Mouse (Mus musculus): Measurements from ENCODE around the gene Eef1b2. TPM values are rescaled to one million over a fixed set of nuclear protein-coding genes. Genes with fewer than 3 reads are reported as not detected.

The Eef1b2 gene
- polyA plus RNA-seq, 1 experiment from 2014 or later: 512 TPM

DNA sequence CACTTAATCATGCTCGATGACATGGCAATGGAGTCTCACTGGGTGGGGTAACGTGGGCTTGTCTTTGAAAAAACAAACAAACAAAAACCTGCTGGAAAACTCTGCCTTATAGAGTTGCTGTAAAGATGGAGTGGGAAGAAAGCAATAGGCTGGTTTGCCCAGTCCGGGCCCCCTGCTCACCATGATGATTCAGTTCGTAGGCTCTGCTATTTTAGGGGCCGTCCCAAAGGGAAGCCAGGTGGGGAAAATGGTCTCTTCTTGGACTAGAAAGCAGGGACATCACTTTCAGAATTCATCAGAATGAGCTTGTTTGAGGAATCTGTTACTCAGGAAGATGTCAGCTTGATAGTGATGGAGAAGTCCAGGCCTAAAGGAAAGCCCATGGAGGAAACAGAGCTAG, 50.6 kb downstream of the Eef1b2 start:
- Histone ChIP-seq H3K27me3 (ENCODE audit: insufficient read depth, poor library complexity, severe bottlenecking) (no peaks in the 10 kb centered on the region), H3K27ac (no peak overlapping the region), H3K9me3 (no peaks in the 10 kb centered on the region; the same call in 1 of the 2 replicates), H3K4me1 (replicated peaks) (peaks cover 5% of the 10 kb centered on the region), H3K4me3 (no peak overlapping the region), H3K36me3 (no peaks in the 10 kb centered on the region)
- DNase-seq (ENCODE audit: low spot score): no peak
- WGBS: 78% methylated on average over 5 of the region's 5 CpGs

Other genes starting within 250 kb of the Eef1b2 start
- 9.6 and 12.3 TPM in 2 replicates for gene Ino80d, start 62.2 kb upstream of the Eef1b2 start, polyA plus RNA-seq (2016; fragmentation: Nextera tagmentation; extraction: Ambion mirVana)
- 124 and 134 TPM in 2 replicates for gene Ndufs1, start within 50 bp of the Eef1b2 start, polyA plus RNA-seq (2016; fragmentation: Nextera tagmentation; extraction: Ambion mirVana)
- 0.19 and 0.26 TPM in 2 replicates for gene Gpr1, start 37.7 kb downstream of the Eef1b2 start, polyA plus RNA-seq (2016; fragmentation: Nextera tagmentation; extraction: Ambion mirVana)
- 16.4 and 18.3 TPM in 2 replicates for gene Zdbf2, start 96.4 kb downstream of the Eef1b2 start, polyA plus RNA-seq (2016; fragmentation: Nextera tagmentation; extraction: Ambion mirVana)

Measured in hindbrain, embryonic 10.5 days (tissue).